Mouse (Mus musculus) gastrocnemius, postnatal 14 days (tissue): ENCODE results near the gene Pprc1. TPM values are rescaled to one million over a fixed set of nuclear protein-coding genes. Genes with fewer than 3 reads are reported as not detected.
A peak's percentile ranks its signal among the peaks of the same experiment; 100 is the strongest.

ENCODE experiments used
- DNase-seq: peaks from one replicate; pipeline ENCODE4 v3.0.0; 2021; ENCODE audit warnings: mixed read lengths
- intact Hi-C: fragments of 180-260 bp; cut with DNase I; formaldehyde crosslinking; loops from one replicate; pipeline ENCODE4 v1.15.1; 2025; ENCODE audit warnings: low total_unique reads
- total RNA-seq, 2 experiments: library from RNA; stranded (reverse); gene quantifications; 2 replicates each; pipeline ENCODE4 v1.2.3; 2021

The Pprc1 gene
- total RNA-seq, 2 experiments from 2014 or later: 11.2 to 11.5 TPM

- intact Hi-C loops: no loop called here
- DNase-seq: no peak
Measured at GRCm38 (mm10) chr19:46046621-46047025, 1.9 kb downstream of the Pprc1 start.

DNA sequence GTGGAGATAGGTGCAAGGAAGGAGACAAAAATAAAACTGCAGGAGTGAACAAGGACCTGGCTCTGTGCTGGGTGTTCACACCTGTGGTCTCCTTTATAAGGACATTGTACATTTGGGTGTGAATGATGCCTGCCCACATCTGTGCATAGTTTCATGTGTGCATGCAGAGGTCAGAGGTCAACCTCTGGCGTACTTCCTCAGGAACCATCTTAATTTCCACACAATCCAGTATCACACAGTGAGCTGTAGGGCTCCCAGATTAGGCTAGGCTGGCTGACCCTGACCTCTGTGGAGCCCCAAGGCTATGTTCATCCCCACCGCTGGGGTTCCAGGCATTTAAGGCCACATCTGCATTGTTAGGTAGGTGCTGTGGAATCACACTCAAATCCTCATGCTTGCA lies 2.7 kb downstream of the Pprc1 start:
- no peak for DNase-seq
- intact Hi-C loops: no loop called here

DNA sequence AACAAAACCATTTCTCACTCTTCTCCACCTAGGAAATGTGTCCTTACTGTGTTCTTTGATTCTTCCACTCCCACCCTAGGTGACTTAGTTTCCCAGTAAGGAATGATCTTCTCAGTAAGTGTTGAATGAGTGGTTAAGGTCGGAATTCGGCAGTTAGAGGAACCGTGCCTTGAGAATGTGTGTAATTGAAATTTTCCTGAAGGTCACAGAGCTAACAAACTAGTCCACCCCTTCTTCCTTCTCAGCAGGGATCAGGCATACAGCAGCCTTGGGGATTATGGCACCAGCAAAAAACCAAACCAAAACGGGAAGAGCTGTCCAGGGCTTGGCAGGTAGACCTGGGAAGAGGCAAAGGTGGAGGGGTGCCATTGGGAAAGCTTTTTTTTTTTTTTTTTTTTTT lies 4.4 kb downstream of the Pprc1 start:
- DNase-seq: no peak
- intact Hi-C loops: no loop called here

GRCm38 (mm10) chr19:46050462-46050861 lies 5.8 kb downstream of the Pprc1 start:
- intact Hi-C loops: no loop called here

GRCm38 (mm10) chr19:46055752-46056387 lies 11.2 kb downstream of the Pprc1 start:
- intact Hi-C loops: no loop called here
- no peak for DNase-seq

More at GRCm38 (mm10) chr19:46050462-46050861, 5.8 kb downstream of the Pprc1 start:
- no peak for DNase-seq

GRCm38 (mm10) chr19:46056388-46056946 lies 11.8 kb downstream of the Pprc1 start:
- peak; percentile 93 for DNase-seq
- intact Hi-C loops: no loop called here

- DNase-seq: peak; percentile 87
- intact Hi-C loops: no loop called here
Measured at GRCm38 (mm10) chr19:46056947-46057607, 12.4 kb downstream of the Pprc1 start.

- DNase-seq: no peak
- intact Hi-C loops: no loop called here
Measured at GRCm38 (mm10) chr19:46058466-46058865, 13.8 kb downstream of the Pprc1 start.

- intact Hi-C loops: no loop called here
Measured at GRCm38 (mm10) chr19:46060845-46061244, 16.2 kb downstream of the Pprc1 start.

GRCm38 (mm10) chr19:46068054-46068453 lies 23.4 kb downstream of the Pprc1 start:
- intact Hi-C loops: no loop called here
- DNase-seq: no peak

More at GRCm38 (mm10) chr19:46060845-46061244, 16.2 kb downstream of the Pprc1 start:
- DNase-seq: no peak

- intact Hi-C loops: no loop called here
- DNase-seq: no peak
Measured at GRCm38 (mm10) chr19:46073285-46073684, 28.6 kb downstream of the Pprc1 start.

DNA sequence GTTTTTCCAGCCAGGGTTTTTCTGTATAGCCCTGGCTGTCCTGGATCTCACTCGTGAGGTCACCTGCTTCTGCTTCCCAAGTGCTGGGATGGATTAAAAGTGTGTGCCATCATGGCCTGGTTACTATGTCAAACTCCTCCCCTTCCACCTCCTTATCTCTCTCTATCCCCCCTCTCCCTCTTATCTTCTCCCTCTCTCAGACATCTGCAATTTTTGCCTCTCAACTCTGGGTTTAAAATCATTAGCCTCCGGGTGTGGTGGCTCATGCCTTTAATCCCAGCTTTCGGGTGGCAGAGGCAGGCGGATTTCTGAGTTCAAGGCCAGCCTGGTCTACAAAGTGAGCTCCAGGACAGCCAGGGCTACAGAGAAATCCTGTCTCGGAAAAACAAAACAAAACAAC lies 29.6 kb downstream of the Pprc1 start:
- intact Hi-C loops: no loop called here
- DNase-seq: no peak

- peak; percentile 98 for DNase-seq
- intact Hi-C loops: no loop called here
Measured at GRCm38 (mm10) chr19:46075616-46076607, 31.2 kb downstream of the Pprc1 start, which contains the start of gene Nolc1. Gene Nolc1 (plus strand): TSS chr19:46075863.

GRCm38 (mm10) chr19:46078535-46078934 lies 33.8 kb downstream of the Pprc1 start:
- no peak for DNase-seq
- intact Hi-C loops: no loop called here

- intact Hi-C loops: no loop called here
- DNase-seq: no peak
Measured at GRCm38 (mm10) chr19:46085185-46085584, 40.5 kb downstream of the Pprc1 start.

DNA sequence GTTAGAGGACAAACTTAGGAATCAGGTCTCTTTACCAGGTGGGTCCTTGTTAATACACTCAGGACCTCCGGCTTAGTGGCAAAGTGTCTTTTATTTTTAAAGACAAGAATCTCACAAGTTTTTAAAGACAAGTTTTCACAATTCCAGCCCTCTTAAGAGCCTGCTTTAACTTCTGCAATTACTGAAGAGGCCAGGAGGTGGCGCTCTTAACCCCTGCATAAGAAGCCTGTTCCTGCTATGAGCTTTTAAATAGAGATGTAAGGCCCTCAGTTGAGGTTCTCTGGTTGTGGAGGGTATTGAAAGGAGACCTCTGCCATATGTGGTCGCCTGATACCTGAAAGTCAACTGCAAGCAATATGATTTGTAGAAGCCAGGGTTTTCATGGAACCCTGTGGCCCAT lies 41.7 kb downstream of the Pprc1 start:
- intact Hi-C loops: no loop called here
- peak; percentile 40 for DNase-seq

DNA sequence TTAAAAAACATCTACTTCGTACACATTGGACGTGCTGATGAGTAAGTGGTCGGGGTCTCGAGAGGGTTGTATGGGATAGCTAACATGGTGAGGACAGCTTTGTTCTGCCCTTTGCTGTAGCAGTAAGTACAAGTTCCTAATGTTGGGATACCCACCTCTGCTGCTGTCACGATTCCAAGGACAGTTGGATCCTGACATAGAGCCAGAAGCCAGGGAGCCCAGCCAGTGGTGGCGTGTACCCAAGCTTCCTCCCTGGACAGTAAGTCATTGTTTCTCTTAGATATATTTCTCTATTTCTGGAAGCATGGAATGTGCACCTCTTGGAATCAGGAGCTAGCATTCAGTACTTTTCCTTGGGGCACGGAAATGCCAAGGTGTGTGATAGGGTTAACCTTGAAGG lies 43.2 kb downstream of the Pprc1 start:
- intact Hi-C loops: no loop called here
- no peak for DNase-seq

DNA sequence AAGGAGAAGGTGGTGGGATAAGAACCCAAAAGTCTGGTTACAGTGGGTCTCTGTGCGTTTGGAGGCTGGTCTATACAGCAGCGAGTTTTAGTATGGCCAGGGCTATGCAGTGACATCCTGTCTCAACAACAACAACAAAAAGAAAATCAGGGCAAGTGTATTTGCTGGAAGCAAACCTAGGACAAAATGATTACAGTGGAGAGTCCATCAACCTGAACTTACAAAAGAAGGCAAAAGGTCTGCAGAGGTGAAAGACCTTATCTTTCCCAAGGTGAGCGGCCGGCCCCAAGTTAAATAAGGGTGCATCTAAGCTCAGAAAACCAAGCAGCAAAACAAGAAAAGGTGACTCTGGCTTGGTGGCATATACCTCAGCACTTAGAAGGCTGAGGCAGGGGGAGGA lies 47.0 kb downstream of the Pprc1 start:
- DNase-seq: no peak
- intact Hi-C loops: no loop called here

GRCm38 (mm10) chr19:46094144-46094543 lies 49.5 kb downstream of the Pprc1 start:
- intact Hi-C loops: no loop called here
- DNase-seq: no peak

- intact Hi-C loops: no loop called here
Measured at GRCm38 (mm10) chr19:46095291-46095690, 50.6 kb downstream of the Pprc1 start.

More at GRCm38 (mm10) chr19:46095291-46095690, 50.6 kb downstream of the Pprc1 start:
- no peak for DNase-seq
